ENCODE assay signal across 8 mouse cellular contexts in the genomic region with DNA sequence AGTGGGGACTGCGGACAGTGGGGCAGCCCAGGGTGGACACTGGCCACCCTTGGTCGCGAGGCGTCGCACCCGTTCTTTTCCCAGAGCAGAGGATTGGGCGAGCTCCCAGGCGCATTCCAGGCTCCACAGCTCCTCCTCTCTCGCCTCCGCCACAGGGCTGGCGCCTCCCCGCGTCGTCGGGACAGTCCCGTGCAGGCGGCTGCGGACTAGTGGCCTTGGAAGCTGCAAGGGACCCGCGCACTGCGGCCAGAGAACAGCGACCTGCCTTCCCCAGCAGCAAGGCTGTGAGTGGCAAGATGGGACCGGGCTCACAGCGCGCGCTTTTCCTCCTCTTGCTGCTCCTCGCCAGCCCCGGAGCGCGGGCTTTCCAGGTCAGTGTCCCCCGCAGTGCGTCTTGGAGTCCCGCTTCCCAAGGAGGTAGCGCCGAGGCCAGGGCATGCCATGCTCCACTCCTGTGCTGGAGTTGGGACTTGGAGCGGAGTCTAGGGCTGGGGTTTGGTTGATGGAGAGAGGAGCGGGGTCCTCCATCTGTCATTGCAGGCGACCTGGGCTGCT. TPM values are rescaled to one million over a fixed set of nuclear protein-coding genes. Genes with fewer than 3 reads are reported as not detected.
DNase-seq lines count a peak whose midpoint lies in the region; ATAC-seq lines count a peak whose summit lies in the region.

No protein-coding gene starts in this region.

- DNase-seq in adrenal gland, adult (ENCODE audit: inconsistent age in 2 of 2, low spot score in 1 of 2): peak; percentile 53 to 79
- peak; percentile 20 for DNase-seq in cerebellum, adult 9-10 months
- peak; percentile 78 for DNase-seq in heart, postnatal 4 days
- peak; percentile 21 to 46 for DNase-seq in layer of hippocampus, postnatal 36 days
- DNase-seq in lung, postnatal 36 days: peak; percentile 42
- DNase-seq in right cerebral cortex, postnatal 25 days: peak; percentile 54
- no peak for DNase-seq in spleen, postnatal 14 days (ENCODE audit: low spot score in 2 of 2)

- ATAC-seq in frontal cortex, adult (ENCODE audit: low TSS enrichment): peak; percentile 65

RNA-seq across cellular contexts. Expression of a gene that starts 1.1 kb away (rescaled TPM):
- total RNA-seq in heart, postnatal 4 days (2021): under 1 TPM; 0.54 to 0.74 TPM
- total RNA-seq in layer of hippocampus, postnatal 36 days (2021): under 1 TPM; 0.72 to 0.91 TPM

RNA-seq across cellular contexts. Expression of a gene that starts 45.9 kb away (rescaled TPM):
- total RNA-seq in heart, postnatal 4 days (2021): 10 to 100 TPM; 24.5 to 24.6 TPM
- 10 to 100 TPM; 34.7 to 36.1 TPM for total RNA-seq in layer of hippocampus, postnatal 36 days (2021)

Comparison
In these comparisons a context has a peak if more than half of its experiments do, and no peak if none do; other contexts are left out.
1. DNase-seq: peak in adrenal gland, adult (2 of 2), cerebellum, adult 9-10 months (single experiment), heart, postnatal 4 days (single experiment), layer of hippocampus, postnatal 36 days (2 of 2), lung, postnatal 36 days (single experiment) and right cerebral cortex, postnatal 25 days (single experiment); none in spleen, postnatal 14 days (0 of 2).